Mouse (Mus musculus) thymus, postnatal 10 days (tissue): ENCODE data around the gene Gabrq.

Source experiments
- DNase-seq, 2 experiments: peaks; one replicate each; pipeline ENCODE4 v3.0.0; 2021; ENCODE audit warnings: low spot score in 2 of 2

The Gabrq gene

GRCm38 (mm10) chrX:72824776-72825588 is at the start of gene Gabrq:
Gene Gabrq, plus strand, starts transcription at chrX:72825178.
- DNase-seq = peak; percentile 5

GRCm38 (mm10) chrX:72788773-72789557 is 36.0 kb upstream of the Gabrq start:
- no peak for DNase-seq

- no peak for DNase-seq
These were observed 35.5 kb upstream of the Gabrq start for GRCm38 (mm10) chrX:72789558-72789871.

- peak in 1 of 2 experiments; percentile 27 for DNase-seq
These were observed 5.4 kb upstream of the Gabrq start for GRCm38 (mm10) chrX:72819594-72819993.

- no peak for DNase-seq
These were observed 1.7 kb upstream of the Gabrq start for GRCm38 (mm10) chrX:72823310-72823709.

GRCm38 (mm10) chrX:72825589-72825905 is 569 bp downstream of the Gabrq start:
- DNase-seq = no peak
